Mouse (Mus musculus) hindbrain, embryonic 15.5 days (tissue): Measurements from ENCODE around the gene Bbip1. TPM values are rescaled to one million over a fixed set of nuclear protein-coding genes. Genes with fewer than 3 reads are reported as not detected.
"Not testable (repeated sequence)": the region's sequence is repeated elsewhere in the genome, so short reads cannot be mapped to it uniquely, and the experiment has no call there.

Source experiments
- ATAC-seq: fragments of 200-750 bp; cut with Nextera tagmentation; 2 replicates; pipeline ENCODE4 v1.8.0; 2017; ENCODE audit warnings: low read depth, moderate number of reproducible peaks, moderate TSS enrichment; ENCODE audit not compliant: low FRiP score
- H3K27ac ChIP-seq: fragments of 300-500 bp; sonication (generic); replicated peaks from 2 replicates; pipeline ENCODE4 v1.5.1; 2015; ENCODE audit warnings: mild to moderate bottlenecking, inconsistent platforms
- H3K27me3 ChIP-seq: fragments of 300-500 bp; sonication (generic); 2 replicates; pipeline ENCODE4 v1.6.1; 2015; ENCODE audit warnings: control low read depth, inconsistent platforms
- H3K36me3 ChIP-seq: fragments of 300-500 bp; sonication (generic); 2 replicates; pipeline ENCODE4 v1.6.1; 2015; ENCODE audit warnings: control low read depth, inconsistent platforms
- H3K4me1 ChIP-seq: fragments of 300-500 bp; sonication (generic); replicated peaks from 2 replicates; pipeline ENCODE4 v1.6.1; 2015; ENCODE audit warnings: control low read depth, inconsistent platforms
- H3K4me2 ChIP-seq: fragments of 300-500 bp; sonication (generic); 2 replicates; pipeline ENCODE4 v1.6.1; 2015; ENCODE audit warnings: moderate library complexity, mild to moderate bottlenecking, inconsistent platforms
- H3K4me3 ChIP-seq: fragments of 300-500 bp; sonication (generic); 2 replicates; pipeline ENCODE4 v1.5.1; 2015; ENCODE audit warnings: mild to moderate bottlenecking, inconsistent platforms
- H3K9ac ChIP-seq: fragments of 300-500 bp; sonication (generic); 2 replicates; pipeline ENCODE4 v1.6.1; 2015; ENCODE audit warnings: inconsistent platforms
- H3K9me3 ChIP-seq: fragments of 300-500 bp; sonication (generic); 2 replicates; pipeline ENCODE4 v1.6.1; 2016; ENCODE audit warnings: control low read depth, inconsistent platforms
- WGBS: fragments of 180-500 bp; shearing (Covaris S2); methylation state at CpG from one replicate; pipeline ENCODE4 v1.1.7; 2015; 5-methylcytosine and 5-hydroxymethylcytosine counted together
- polyA plus RNA-seq: library from polyadenylated mRNA; unstranded; fragments of >200 nt; fragmentation: Nextera tagmentation; extraction: Ambion mirVana; gene quantifications from 2 replicates; pipeline ENCODE4 v1.2.1, GENCODE M21; 2015

The Bbip1 gene
- polyA plus RNA-seq, 1 experiment from 2014 or later: 132 TPM

- Histone ChIP-seq H3K4me2 (no peak overlapping the region), H3K9ac (no peak overlapping the region), H3K36me3 (peaks cover 64% of the 10 kb centered on the region), H3K9me3 (no peaks in the 10 kb centered on the region), H3K4me3 (no peak overlapping the region), H3K27me3 (no peaks in the 10 kb centered on the region), H3K4me1 (no peaks in the 10 kb centered on the region), H3K27ac (no peak overlapping the region)
- no peak for ATAC-seq
- WGBS: 98% methylated on average over 4 of the region's 4 CpGs
Measured at GRCm38 (mm10) chr19:53914950-53915349, 29.5 kb downstream of the Bbip1 start.

GRCm38 (mm10) chr19:53906703-53907070 is 37.7 kb downstream of the Bbip1 start:
- peaks cover 31% of the 10 kb centered on the region for H3K4me1 ChIP-seq
- not testable (repeated sequence) for H3K27ac ChIP-seq, H3K4me2 ChIP-seq, H3K27me3 ChIP-seq, H3K9me3 ChIP-seq, H3K4me3 ChIP-seq, ATAC-seq, H3K9ac ChIP-seq
- H3K36me3 ChIP-seq: peaks cover 17% of the 10 kb centered on the region

- Histone ChIP-seq H3K27ac (no peak overlapping the region), H3K9me3 (no peaks in the 10 kb centered on the region), H3K27me3 (no peaks in the 10 kb centered on the region), H3K4me1 (peaks cover 31% of the 10 kb centered on the region), H3K4me3 (no peak overlapping the region), H3K9ac (no peak overlapping the region), H3K36me3 (peaks cover 17% of the 10 kb centered on the region), H3K4me2 (0 out of 2 replicates have a peak overlapping the region, but pooled peaks have one; percentile 85)
- 77% methylated on average over 6 of the region's 6 CpGs for WGBS
- no peak for ATAC-seq
Measured at GRCm38 (mm10) chr19:53906033-53906702, 38.3 kb downstream of the Bbip1 start.

GRCm38 (mm10) chr19:53904833-53905480 is 39.5 kb downstream of the Bbip1 start:
- no peaks in the 10 kb centered on the region for H3K9me3 ChIP-seq
- H3K9ac ChIP-seq: peak overlapping the region; percentile 71; the same call in 1 of the 2 replicates
- H3K27me3 ChIP-seq: no peaks in the 10 kb centered on the region
- 0 out of 2 replicates have a peak overlapping the region, but pooled peaks have one; percentile 94 for H3K27ac ChIP-seq
- peak overlapping the region; percentile 85 for H3K4me2 ChIP-seq
- peak overlapping the region; percentile 78 for H3K4me3 ChIP-seq
- H3K4me1 ChIP-seq: peaks cover 31% of the 10 kb centered on the region
- peaks cover 9% of the 10 kb centered on the region for H3K36me3 ChIP-seq
- ATAC-seq: no peak
- 64% methylated on average over 7 of the region's 7 CpGs for WGBS

- Histone ChIP-seq H3K9me3 (no peaks in the 10 kb centered on the region), H3K27ac (peak overlapping the region; percentile 94), H3K36me3 (no peaks in the 10 kb centered on the region), H3K4me3 (peak overlapping the region; percentile 78), H3K4me2 (peak overlapping the region; percentile 85), H3K9ac (peak overlapping the region; percentile 71), H3K4me1 (peaks cover 31% of the 10 kb centered on the region), H3K27me3 (no peaks in the 10 kb centered on the region)
- peak; percentile 61 for ATAC-seq
- under 1% methylated on average over 74 of the region's 83 CpGs for WGBS
Measured at GRCm38 (mm10) chr19:53903507-53904321, 40.7 kb downstream of the Bbip1 start.

GRCm38 (mm10) chr19:53902739-53903487 is 41.5 kb downstream of the Bbip1 start:
- Histone ChIP-seq H3K4me2 (peak overlapping the region; percentile 85), H3K9me3 (no peaks in the 10 kb centered on the region), H3K36me3 (no peaks in the 10 kb centered on the region), H3K27me3 (no peaks in the 10 kb centered on the region), H3K27ac (peak overlapping the region; percentile 94), H3K4me3 (peak overlapping the region; percentile 78), H3K9ac (peak overlapping the region; percentile 71), H3K4me1 (peaks cover 26% of the 10 kb centered on the region)
- under 1% methylated on average over 60 of the region's 61 CpGs for WGBS
- ATAC-seq: peak; percentile 98

- Histone ChIP-seq H3K36me3 (no peaks in the 10 kb centered on the region), H3K4me2 (peak overlapping the region; percentile 85), H3K9ac (peak overlapping the region; percentile 67), H3K27ac (peak overlapping the region; percentile 86), H3K4me1 (peaks cover 26% of the 10 kb centered on the region), H3K27me3 (no peaks in the 10 kb centered on the region), H3K4me3 (peak overlapping the region; percentile 78), H3K9me3 (no peaks in the 10 kb centered on the region)
- WGBS: 64% methylated on average over 15 of the region's 15 CpGs
- ATAC-seq: no peak
Measured at GRCm38 (mm10) chr19:53901931-53902738, 42.3 kb downstream of the Bbip1 start.

- no peaks in the 10 kb centered on the region for H3K36me3 ChIP-seq
- 90% methylated on average over 14 of the region's 14 CpGs for WGBS
- H3K27ac ChIP-seq: no peak overlapping the region
- no peak overlapping the region for H3K4me2 ChIP-seq
- no peak overlapping the region for H3K9ac ChIP-seq
- H3K9me3 ChIP-seq: no peaks in the 10 kb centered on the region
- no peak overlapping the region for H3K4me3 ChIP-seq
- ATAC-seq: no peak
- H3K4me1 ChIP-seq: peaks cover 16% of the 10 kb centered on the region
- no peaks in the 10 kb centered on the region for H3K27me3 ChIP-seq
Measured at GRCm38 (mm10) chr19:53899941-53900610, 44.4 kb downstream of the Bbip1 start.

- Histone ChIP-seq H3K4me3 (no peak overlapping the region), H3K4me2 (no peak overlapping the region), H3K27ac (no peak overlapping the region), H3K9me3 (no peaks in the 10 kb centered on the region), H3K27me3 (no peaks in the 10 kb centered on the region), H3K4me1 (peaks cover 9% of the 10 kb centered on the region), H3K9ac (no peak overlapping the region), H3K36me3 (no peaks in the 10 kb centered on the region)
- WGBS: 87% methylated on average over 25 of the region's 25 CpGs
- no peak for ATAC-seq
Measured at GRCm38 (mm10) chr19:53898970-53899900, 45.2 kb downstream of the Bbip1 start.

- Histone ChIP-seq H3K4me3 (no peak overlapping the region), H3K27me3 (no peaks in the 10 kb centered on the region), H3K4me1 (peaks cover 9% of the 10 kb centered on the region), H3K9me3 (no peaks in the 10 kb centered on the region), H3K36me3 (no peaks in the 10 kb centered on the region), H3K4me2 (no peak overlapping the region), H3K9ac (no peak overlapping the region), H3K27ac (no peak overlapping the region)
- WGBS: 79% methylated on average over 4 of the region's 4 CpGs
- ATAC-seq: no peak
Measured at GRCm38 (mm10) chr19:53898498-53898897, 45.9 kb downstream of the Bbip1 start.
